Mouse (Mus musculus): ENCODE data around the gene Rtkn. TPM values are rescaled to one million over a fixed set of nuclear protein-coding genes. Genes with fewer than 3 reads are reported as not detected.

Gene Rtkn
- polyA plus RNA-seq, 1 experiment, result 48.5 TPM

- Histone ChIP-seq H3K27me3 (replicated peaks) (no peaks in the 10 kb centered on the region), H3K36me3 (replicated peaks; ENCODE audit: low read length) (peaks cover 45% of the 10 kb centered on the region), H3K4me3 (replicated peaks) (peak overlapping the region; percentile 97), H3K9me3 (no peaks in the 10 kb centered on the region), H3K4me1 (peaks cover 83% of the 10 kb centered on the region)
- TF ChIP-seq GATA1 (IDR thresholded peaks at IDR 0.05; ENCODE audit: borderline replicate concordance, low read length) (no peak), FLI1 (IDR thresholded peaks at IDR 0.05; ENCODE audit: low read length) (no peak)
These were observed 18.7 kb upstream of the Rtkn start for GRCm38 (mm10) chr6:83116373-83117164.

GRCm38 (mm10) chr6:83117165-83117438 is 18.2 kb upstream of the Rtkn start:
- Histone ChIP-seq H3K27me3 (replicated peaks) (no peaks in the 10 kb centered on the region), H3K4me3 (replicated peaks) (no peak overlapping the region), H3K9me3 (no peaks in the 10 kb centered on the region), H3K36me3 (replicated peaks; ENCODE audit: low read length) (peaks cover 40% of the 10 kb centered on the region), H3K4me1 (peaks cover 82% of the 10 kb centered on the region)
- TF ChIP-seq FLI1 (IDR thresholded peaks at IDR 0.05; ENCODE audit: low read length) (no peak), GATA1 (IDR thresholded peaks at IDR 0.05; ENCODE audit: borderline replicate concordance, low read length) (no peak)

- TF ChIP-seq FLI1 (IDR thresholded peaks at IDR 0.05; ENCODE audit: low read length), result no peak
- TF ChIP-seq GATA1 (IDR thresholded peaks at IDR 0.05; ENCODE audit: borderline replicate concordance, low read length), result no peak
- Histone ChIP-seq H3K27me3 (replicated peaks) (no peaks in the 10 kb centered on the region), H3K4me1 (peaks cover 84% of the 10 kb centered on the region), H3K36me3 (replicated peaks; ENCODE audit: low read length) (peaks cover 38% of the 10 kb centered on the region), H3K9me3 (no peaks in the 10 kb centered on the region), H3K4me3 (replicated peaks) (peak overlapping the region; percentile 38)
These were observed 17.6 kb upstream of the Rtkn start for GRCm38 (mm10) chr6:83117616-83118015.

- Histone ChIP-seq H3K27me3 (replicated peaks) (no peaks in the 10 kb centered on the region), H3K4me1 (peaks cover 91% of the 10 kb centered on the region), H3K36me3 (replicated peaks; ENCODE audit: low read length) (peaks cover 43% of the 10 kb centered on the region), H3K4me3 (replicated peaks) (no peak overlapping the region), H3K9me3 (no peaks in the 10 kb centered on the region)
- TF ChIP-seq GATA1 (IDR thresholded peaks at IDR 0.05; ENCODE audit: borderline replicate concordance, low read length) (no peak), FLI1 (IDR thresholded peaks at IDR 0.05; ENCODE audit: low read length) (no peak)
These were observed 16.9 kb upstream of the Rtkn start for GRCm38 (mm10) chr6:83118369-83118768.

- TF ChIP-seq GATA1 (IDR thresholded peaks at IDR 0.05; ENCODE audit: borderline replicate concordance, low read length) (no peak), FLI1 (IDR thresholded peaks at IDR 0.05; ENCODE audit: low read length) (no peak)
- peak overlapping the region; percentile 79 for H3K4me3 ChIP-seq (replicated peaks)
- H3K4me1 ChIP-seq, result peaks cover 91% of the 10 kb centered on the region
- peaks cover 47% of the 10 kb centered on the region for H3K36me3 ChIP-seq (replicated peaks; ENCODE audit: low read length)
- H3K27me3 ChIP-seq (replicated peaks), result no peaks in the 10 kb centered on the region
- H3K9me3 ChIP-seq, result no peaks in the 10 kb centered on the region
These were observed 16.2 kb upstream of the Rtkn start for GRCm38 (mm10) chr6:83118825-83119733.

- TF ChIP-seq GATA1 (IDR thresholded peaks at IDR 0.05; ENCODE audit: borderline replicate concordance, low read length), result no peak
- no peak for TF ChIP-seq FLI1 (IDR thresholded peaks at IDR 0.05; ENCODE audit: low read length)
- peaks cover 47% of the 10 kb centered on the region for H3K36me3 ChIP-seq (replicated peaks; ENCODE audit: low read length)
- no peaks in the 10 kb centered on the region for H3K9me3 ChIP-seq
- H3K27me3 ChIP-seq (replicated peaks), result no peaks in the 10 kb centered on the region
- peak overlapping the region; percentile 79 for H3K4me3 ChIP-seq (replicated peaks)
- H3K4me1 ChIP-seq, result peaks cover 91% of the 10 kb centered on the region
These were observed 15.6 kb upstream of the Rtkn start for GRCm38 (mm10) chr6:83119734-83120051.

GRCm38 (mm10) chr6:83120930-83121862 is 14.1 kb upstream of the Rtkn start, which contains the start of gene Wbp1:
Gene Wbp1 (minus strand): TSS chr6:83121559.
- Histone ChIP-seq H3K9me3 (no peaks in the 10 kb centered on the region), H3K36me3 (replicated peaks; ENCODE audit: low read length) (peaks cover 47% of the 10 kb centered on the region), H3K27me3 (replicated peaks) (no peaks in the 10 kb centered on the region), H3K4me3 (replicated peaks) (peak within 1 kb of the TSS; percentile 98), H3K4me1 (peaks cover 89% of the 10 kb centered on the region)
- TF ChIP-seq GATA1 (IDR thresholded peaks at IDR 0.05; ENCODE audit: borderline replicate concordance, low read length), result no peak
- no peak for TF ChIP-seq FLI1 (IDR thresholded peaks at IDR 0.05; ENCODE audit: low read length)

- peaks cover 41% of the 10 kb centered on the region for H3K36me3 ChIP-seq (replicated peaks; ENCODE audit: low read length)
- TF ChIP-seq FLI1 (IDR thresholded peaks at IDR 0.05; ENCODE audit: low read length), result no peak
- TF ChIP-seq GATA1 (IDR thresholded peaks at IDR 0.05; ENCODE audit: borderline replicate concordance, low read length), result no peak
- peak overlapping the region; percentile 98 for H3K4me3 ChIP-seq (replicated peaks)
- H3K4me1 ChIP-seq, result peaks cover 83% of the 10 kb centered on the region
- H3K9me3 ChIP-seq, result no peaks in the 10 kb centered on the region
- H3K27me3 ChIP-seq (replicated peaks), result no peaks in the 10 kb centered on the region
These were observed 13.2 kb upstream of the Rtkn start for GRCm38 (mm10) chr6:83121863-83122710.

Data from megakaryocyte, embryonic 14.5 days (primary cell).